Comparison of ENCODE assay signal across 8 mouse cellular contexts in the genomic region with DNA sequence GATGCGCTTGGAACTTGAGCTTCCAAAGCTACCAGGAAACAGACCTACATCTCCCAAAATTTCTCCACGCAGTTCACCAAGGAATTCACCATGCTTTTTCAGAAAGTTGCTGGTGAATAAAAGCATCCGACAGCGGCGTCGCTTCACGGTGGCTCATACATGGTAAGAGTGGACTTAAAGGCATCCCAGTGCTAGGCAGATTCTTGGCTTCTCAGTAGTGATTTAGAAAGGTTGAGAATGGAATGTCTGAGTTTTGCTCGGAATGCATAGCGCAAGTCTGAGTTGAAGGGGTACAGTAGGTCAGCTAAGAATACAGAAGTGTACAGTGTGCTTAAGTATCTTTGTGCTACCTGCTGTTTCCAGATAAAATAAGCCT.
DNase-seq lines count a peak whose midpoint lies in the region; ATAC-seq lines count a peak whose summit lies in the region.

No protein-coding gene starts in this region.

- no peak overlapping the region for H3K9ac ChIP-seq in limb, embryonic 11.5 days (ENCODE audit: low read length)
- H3K9ac ChIP-seq in neural tube, embryonic 15.5 days (replicated peaks) = peak overlapping the region; percentile 60

- H3K9me3 ChIP-seq in forebrain, embryonic 10.5 days = no peaks in the 10 kb centered on the region
- no peaks in the 10 kb centered on the region for H3K9me3 ChIP-seq in limb, embryonic 11.5 days (ENCODE audit: control insufficient read depth, low read length)
- H3K9me3 ChIP-seq in neural tube, embryonic 15.5 days (replicated peaks) = no peaks in the 10 kb centered on the region

- H3K27ac ChIP-seq in forebrain, embryonic 10.5 days = peak overlapping the region; percentile 85
- H3K27ac ChIP-seq in limb, embryonic 11.5 days (replicated peaks; ENCODE audit: low read depth, low read length) = no peak overlapping the region
- peak overlapping the region; percentile 86 for H3K27ac ChIP-seq in neural tube, embryonic 15.5 days (replicated peaks)

- 52% methylated on average over 9 of the region's 9 CpGs for WGBS in forebrain, embryonic 10.5 days
- WGBS in limb, embryonic 11.5 days = 70% methylated on average over 9 of the region's 9 CpGs
- 20% methylated on average over 9 of the region's 9 CpGs for WGBS in neural tube, embryonic 15.5 days

- H3K4me1 ChIP-seq in forebrain, embryonic 10.5 days = peaks cover 27% of the 10 kb centered on the region
- H3K4me1 ChIP-seq in limb, embryonic 11.5 days (ENCODE audit: control insufficient read depth, insufficient read depth, low read length) = peaks cover 4% of the 10 kb centered on the region; the same call in 1 of the 2 replicates
- peaks cover 13% of the 10 kb centered on the region for H3K4me1 ChIP-seq in neural tube, embryonic 15.5 days

- H3K27me3 ChIP-seq in forebrain, embryonic 10.5 days (ENCODE audit: poor library complexity, severe bottlenecking) = no peaks in the 10 kb centered on the region
- H3K27me3 ChIP-seq in limb, embryonic 11.5 days (ENCODE audit: control insufficient read depth, insufficient read depth, low read length) = no peaks in the 10 kb centered on the region
- H3K27me3 ChIP-seq in neural tube, embryonic 15.5 days (replicated peaks) = no peaks in the 10 kb centered on the region

- H3K4me3 ChIP-seq in forebrain, embryonic 10.5 days = peak overlapping the region; percentile 49
- H3K4me3 ChIP-seq in limb, embryonic 11.5 days (ENCODE audit: low read depth, low read length) = no peak overlapping the region
- H3K4me3 ChIP-seq in neural tube, embryonic 15.5 days (replicated peaks) = peak overlapping the region; percentile 47

- H3K4me2 ChIP-seq in limb, embryonic 11.5 days (ENCODE audit: low read depth, severe bottlenecking) = peak overlapping the region; percentile 37; the same call in 1 of the 2 replicates
- peak overlapping the region; percentile 78 for H3K4me2 ChIP-seq in neural tube, embryonic 15.5 days

- ATAC-seq in limb, embryonic 11.5 days (ENCODE audit: insufficient number of reproducible peaks, low FRiP score, low TSS enrichment, low read depth) = no peak
- peak; percentile 26; the same call in 1 of the 2 replicates for ATAC-seq in neural tube, embryonic 15.5 days (ENCODE audit: low FRiP score)
- ATAC-seq in erythroid progenitor cell, adult 5-6 weeks (replicated peaks; ENCODE audit: low FRiP score, poor library complexity, severe bottlenecking) = no peak

- peak; percentile 4 to 5 for DNase-seq in kidney, postnatal 4 days
- no peak for DNase-seq in kidney, postnatal 36 days
- no peak for DNase-seq in forebrain, embryonic 10.5 days (ENCODE audit: extremely low spot score, low spot score)
- DNase-seq in limb, embryonic 11.5 days (ENCODE audit: low spot score) = no peak
- no peak for DNase-seq in spleen, adult 18-20 months
- no peak for DNase-seq in frontal cortex, adult 2 months (ENCODE audit: extremely low spot score in 1 of 2, low spot score in 1 of 2)

- H3K36me3 ChIP-seq in forebrain, embryonic 10.5 days (replicated peaks) = no peaks in the 10 kb centered on the region
- no peaks in the 10 kb centered on the region for H3K36me3 ChIP-seq in limb, embryonic 11.5 days (ENCODE audit: control insufficient read depth, insufficient read depth, low read length)
- H3K36me3 ChIP-seq in neural tube, embryonic 15.5 days = no peaks in the 10 kb centered on the region

Comparison
In these comparisons a context has a peak if more than half of its experiments do, and no peak if none do; other contexts are left out.
1. DNase-seq: peak in kidney, postnatal 4 days (2 of 2); none in kidney, postnatal 36 days (0 of 2), forebrain, embryonic 10.5 days (single experiment), limb, embryonic 11.5 days (single experiment), spleen, adult 18-20 months (0 of 2) and frontal cortex, adult 2 months (0 of 2).